Mouse (Mus musculus): Measurements from ENCODE around the gene Bcat1. TPM values are rescaled to one million over a fixed set of nuclear protein-coding genes. Genes with fewer than 3 reads are reported as not detected.

The Bcat1 gene
- polyA plus RNA-seq, 1 experiment from 2014 or later = 119 TPM

DNA sequence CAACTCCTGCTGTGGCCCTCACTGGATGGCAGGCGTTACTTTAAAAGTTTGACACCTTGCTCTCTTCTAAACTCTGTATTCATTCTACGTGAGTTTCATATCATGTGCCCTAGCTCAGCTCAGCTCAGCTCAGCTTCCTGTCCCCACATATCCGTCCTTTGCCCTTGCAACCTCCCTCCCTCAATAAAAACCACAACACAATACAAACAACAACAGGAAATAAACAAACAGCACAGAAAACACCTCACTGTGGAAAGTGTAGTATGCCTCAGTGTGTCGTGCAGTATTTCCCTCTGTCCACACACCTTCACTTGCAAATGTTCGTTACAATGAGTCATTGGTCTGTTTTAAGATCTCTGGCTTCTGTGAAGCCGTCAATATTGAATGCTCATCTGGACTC lies 123.1 kb downstream of the Bcat1 start:
- Histone ChIP-seq H3K27me3 (ENCODE audit: control insufficient read depth, insufficient read depth, low read length) (no peaks in the 10 kb centered on the region), H3K9me3 (ENCODE audit: control insufficient read depth, low read length) (no peaks in the 10 kb centered on the region), H3K36me3 (ENCODE audit: control insufficient read depth, insufficient read depth, low read length) (no peaks in the 10 kb centered on the region), H3K9ac (replicated peaks; ENCODE audit: low read depth, low read length) (no peak overlapping the region), H3K4me1 (ENCODE audit: control insufficient read depth, insufficient read depth, low read length) (no peaks in the 10 kb centered on the region), H3K4me2 (ENCODE audit: low read depth, low read length) (no peak overlapping the region), H3K27ac (ENCODE audit: low read depth, low read length) (no peak overlapping the region), H3K4me3 (ENCODE audit: low read depth, low read length) (no peak overlapping the region)
- no peak for ATAC-seq (ENCODE audit: low read depth)
- 88% methylated on average over 6 of the region's 6 CpGs for WGBS

GRCm38 (mm10) chr6:144944435-144945365 lies 131.3 kb downstream of the Bcat1 start:
- H3K4me3 ChIP-seq (ENCODE audit: low read depth, low read length) = no peak overlapping the region
- H3K27ac ChIP-seq (ENCODE audit: low read depth, low read length) = peak overlapping the region; percentile 17; the same call in 1 of the 2 replicates
- H3K36me3 ChIP-seq (ENCODE audit: control insufficient read depth, insufficient read depth, low read length) = no peaks in the 10 kb centered on the region
- WGBS = 20% methylated on average over 10 of the region's 10 CpGs
- H3K4me1 ChIP-seq (ENCODE audit: control insufficient read depth, insufficient read depth, low read length) = peaks cover 16% of the 10 kb centered on the region; the same call in 1 of the 2 replicates
- H3K9ac ChIP-seq (replicated peaks; ENCODE audit: low read depth, low read length) = no peak overlapping the region
- H3K27me3 ChIP-seq (ENCODE audit: control insufficient read depth, insufficient read depth, low read length) = no peaks in the 10 kb centered on the region
- ATAC-seq (ENCODE audit: low read depth) = peak; percentile 83
- no peak overlapping the region; the same call in 1 of the 2 replicates for H3K4me2 ChIP-seq (ENCODE audit: low read depth, low read length)
- no peaks in the 10 kb centered on the region for H3K9me3 ChIP-seq (ENCODE audit: control insufficient read depth, low read length)

Other genes starting within 250 kb of the Bcat1 start
- gene Lrmp, start 39.5 kb upstream of the Bcat1 start, polyA plus RNA-seq (2014; fragmentation: Nextera tagmentation; extraction: Ambion mirVana) = 0.37 and 0.80 TPM in 2 replicates
- 0.93 and 1.4 TPM in 2 replicates for gene Casc1, start 134.8 kb upstream of the Bcat1 start, polyA plus RNA-seq (2014; fragmentation: Nextera tagmentation; extraction: Ambion mirVana)
- gene Etfrf1, start 134.9 kb upstream of the Bcat1 start, polyA plus RNA-seq (2014; fragmentation: Nextera tagmentation; extraction: Ambion mirVana) = 26.3 and 29.6 TPM in 2 replicates
- 96.9 and 113 TPM in 2 replicates for gene Kras, start 174.1 kb upstream of the Bcat1 start, polyA plus RNA-seq (2014; fragmentation: Nextera tagmentation; extraction: Ambion mirVana)

Data from neural tube, embryonic 14.5 days (tissue).